Mouse (Mus musculus): ENCODE measurements at regions not wholly inside any gene's neighbourhood (a gene's known extent, or its start where the extent isn't known, plus 50 kb on each side); places are given as distances from the start of the nearest gene placed in this dataset.

- Histone ChIP-seq H3K27me3 (ENCODE audit: insufficient read depth, poor library complexity, severe bottlenecking) (no peaks in the 10 kb centered on the region), H3K36me3 (no peaks in the 10 kb centered on the region), H3K9me3 (no peaks in the 10 kb centered on the region), H3K27ac (no peak overlapping the region), H3K4me3 (no peak overlapping the region), H3K4me1 (no peaks in the 10 kb centered on the region)
- WGBS = 87% methylated on average over 11 of the region's 11 CpGs
- DNase-seq (ENCODE audit: low spot score) = peak; percentile 16
Measured at GRCm38 (mm10) chr1:71811196-71811788, 158.3 kb upstream of the Fn1 start.

GRCm38 (mm10) chr1:71808005-71808404 is 155.0 kb upstream of the Fn1 start:
- Histone ChIP-seq H3K27me3 (ENCODE audit: insufficient read depth, poor library complexity, severe bottlenecking) (no peaks in the 10 kb centered on the region), H3K4me1 (no peaks in the 10 kb centered on the region), H3K36me3 (no peaks in the 10 kb centered on the region), H3K4me3 (no peak overlapping the region), H3K27ac (no peak overlapping the region), H3K9me3 (no peaks in the 10 kb centered on the region)
- 77% methylated on average over 1 of the region's 1 CpGs for WGBS
- no peak for DNase-seq (ENCODE audit: low spot score)

DNA sequence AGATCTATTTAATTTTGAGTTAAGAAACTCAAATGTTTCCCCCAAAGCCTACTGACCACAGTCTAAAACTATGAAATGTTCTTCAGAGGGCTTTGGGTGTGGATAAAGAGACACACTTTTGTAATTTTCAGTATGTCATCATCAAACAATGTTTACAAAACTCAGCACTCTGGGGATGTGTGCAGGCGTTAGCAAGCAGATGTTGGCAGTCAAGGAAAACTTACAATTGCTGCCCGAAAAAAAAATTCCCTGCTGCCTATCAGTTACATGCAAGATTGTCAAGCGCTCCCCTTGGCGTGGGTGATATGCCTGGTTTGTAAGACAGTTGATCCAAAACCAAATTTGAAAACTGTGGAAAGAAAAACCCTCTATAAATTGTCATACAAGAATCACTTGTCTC is 154.6 kb upstream of the Fn1 start:
- no peaks in the 10 kb centered on the region for H3K36me3 ChIP-seq
- H3K4me3 ChIP-seq = no peak overlapping the region
- no peaks in the 10 kb centered on the region for H3K9me3 ChIP-seq
- H3K4me1 ChIP-seq = no peaks in the 10 kb centered on the region
- DNase-seq (ENCODE audit: low spot score) = no peak
- no peak overlapping the region for H3K27ac ChIP-seq
- 43% methylated on average over 4 of the region's 4 CpGs for WGBS
- no peaks in the 10 kb centered on the region for H3K27me3 ChIP-seq (ENCODE audit: insufficient read depth, poor library complexity, severe bottlenecking)

DNA sequence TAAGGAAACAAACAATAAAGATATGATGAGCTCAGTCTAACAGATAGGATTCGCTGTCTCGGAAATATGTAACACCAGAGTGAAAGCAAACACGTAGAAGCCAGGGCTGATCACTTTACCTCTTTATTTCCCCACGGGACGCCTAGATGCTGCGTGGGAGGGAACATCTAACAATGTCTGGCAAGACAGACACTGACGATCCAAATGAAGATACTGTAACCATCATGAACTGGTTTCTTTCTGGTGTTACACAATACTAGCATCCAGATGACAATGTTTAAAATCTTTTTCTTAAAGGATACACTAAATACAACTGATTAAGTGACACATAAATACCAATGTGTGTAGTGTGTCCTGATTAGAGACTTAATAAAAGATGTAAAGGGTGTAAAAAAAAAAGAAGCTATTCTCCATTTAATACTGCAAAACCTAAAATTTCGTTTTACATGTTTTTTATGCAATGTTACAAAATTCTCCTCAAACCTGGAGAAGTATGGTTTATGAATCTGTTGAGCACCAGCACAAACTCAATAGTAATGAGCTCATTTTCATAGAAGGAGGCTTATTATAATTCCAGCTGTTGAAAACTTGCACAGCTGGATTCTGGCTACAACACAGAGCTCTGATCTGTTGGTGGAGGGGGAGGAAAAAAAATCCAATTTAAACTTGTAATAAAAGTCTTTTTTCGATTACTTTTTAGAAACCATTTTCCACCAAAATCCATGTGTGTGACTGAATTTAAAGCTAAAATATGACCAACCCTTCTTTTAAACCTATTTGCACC is 148.5 kb upstream of the Fn1 start:
- WGBS = 81% methylated on average over 9 of the region's 9 CpGs
- no peak overlapping the region for H3K27ac ChIP-seq
- H3K4me3 ChIP-seq = no peak overlapping the region
- H3K27me3 ChIP-seq (ENCODE audit: insufficient read depth, poor library complexity, severe bottlenecking) = no peaks in the 10 kb centered on the region
- H3K36me3 ChIP-seq = no peaks in the 10 kb centered on the region
- 0 out of 2 replicates have a peak, but pooled peaks cover 3% of the 10 kb centered on the region for H3K4me1 ChIP-seq
- H3K9me3 ChIP-seq = no peaks in the 10 kb centered on the region
- DNase-seq (ENCODE audit: low spot score) = no peak

GRCm38 (mm10) chr1:71800581-71800980 is 147.6 kb upstream of the Fn1 start:
- 56% methylated on average over 2 of the region's 2 CpGs for WGBS

DNA sequence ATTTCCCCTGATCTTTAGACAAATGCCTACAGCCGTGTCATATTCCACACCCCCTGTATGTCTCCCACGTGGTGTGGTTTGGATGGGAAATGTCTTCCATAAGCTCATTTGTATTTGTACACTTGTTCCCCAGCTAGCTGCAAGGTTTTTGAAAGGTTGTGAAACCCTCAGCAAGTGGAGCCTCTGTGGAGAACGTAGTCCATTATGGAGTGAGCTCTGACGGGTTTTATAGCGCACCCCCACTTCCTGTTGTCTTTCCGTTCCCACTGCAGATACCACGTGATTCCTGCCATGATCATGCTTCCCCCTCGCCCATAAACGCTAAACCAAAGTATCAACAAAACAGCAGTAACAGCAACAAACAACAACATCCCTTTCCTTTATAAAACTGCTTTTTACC is 145.6 kb upstream of the Fn1 start:
- WGBS = 74% methylated on average over 9 of the region's 9 CpGs
- H3K4me3 ChIP-seq = no peak overlapping the region
- no peak for DNase-seq (ENCODE audit: low spot score)
- no peak overlapping the region for H3K27ac ChIP-seq
- H3K27me3 ChIP-seq (ENCODE audit: insufficient read depth, poor library complexity, severe bottlenecking) = no peaks in the 10 kb centered on the region
- H3K9me3 ChIP-seq = no peaks in the 10 kb centered on the region
- H3K36me3 ChIP-seq = no peaks in the 10 kb centered on the region
- H3K4me1 ChIP-seq = 0 out of 2 replicates have a peak, but pooled peaks cover 3% of the 10 kb centered on the region

More at GRCm38 (mm10) chr1:71800581-71800980, 147.6 kb upstream of the Fn1 start:
- H3K9me3 ChIP-seq = no peaks in the 10 kb centered on the region
- no peaks in the 10 kb centered on the region for H3K27me3 ChIP-seq (ENCODE audit: insufficient read depth, poor library complexity, severe bottlenecking)
- DNase-seq (ENCODE audit: low spot score) = no peak
- H3K4me3 ChIP-seq = no peak overlapping the region
- H3K27ac ChIP-seq = no peak overlapping the region
- H3K36me3 ChIP-seq = no peaks in the 10 kb centered on the region
- H3K4me1 ChIP-seq = 0 out of 2 replicates have a peak, but pooled peaks cover 3% of the 10 kb centered on the region

DNA sequence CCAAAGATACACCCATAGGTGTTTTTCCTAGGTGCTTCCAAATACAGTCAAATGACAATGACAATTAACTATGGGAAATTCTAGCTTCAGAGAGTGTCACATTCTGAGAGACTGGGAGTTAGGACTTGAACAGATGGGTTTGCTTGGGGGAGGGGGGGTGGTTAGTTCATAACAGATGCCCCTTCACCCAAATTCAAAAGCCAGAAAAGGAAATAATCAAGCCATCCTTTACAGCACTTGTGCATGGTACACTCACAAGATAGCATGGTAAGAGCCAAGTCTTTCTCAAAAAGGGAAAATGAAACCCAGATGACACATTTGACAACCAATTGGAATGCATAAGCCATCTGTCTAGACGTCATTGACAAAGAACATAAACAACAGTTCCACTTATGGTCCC is 135.4 kb upstream of the Fn1 start:
- Histone ChIP-seq H3K27me3 (ENCODE audit: insufficient read depth, poor library complexity, severe bottlenecking) (no peaks in the 10 kb centered on the region), H3K27ac (no peak overlapping the region), H3K4me3 (no peak overlapping the region), H3K4me1 (no peaks in the 10 kb centered on the region), H3K9me3 (no peaks in the 10 kb centered on the region), H3K36me3 (no peaks in the 10 kb centered on the region)
- no peak for DNase-seq (ENCODE audit: low spot score)
- 77% methylated on average over 1 of the region's 1 CpGs for WGBS

DNA sequence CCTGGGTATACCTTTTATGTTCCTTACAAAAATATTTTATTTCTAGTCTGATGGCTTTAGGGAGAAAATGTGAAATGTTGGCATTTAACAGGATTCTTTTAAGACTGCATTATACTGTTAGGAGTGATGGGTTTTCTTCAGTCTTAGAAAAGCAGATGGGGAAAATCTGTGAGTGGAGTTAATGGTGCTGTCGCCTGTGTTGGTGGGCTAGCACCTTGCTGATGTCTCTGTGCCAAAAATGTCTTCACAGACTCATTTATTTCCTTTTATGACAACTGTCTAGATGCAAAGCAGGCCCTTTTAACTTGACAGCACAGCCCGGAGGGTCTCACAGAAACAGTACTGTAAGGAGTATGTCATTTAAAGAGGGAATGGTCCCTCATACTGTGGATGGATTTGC is 131.9 kb upstream of the Fn1 start:
- no peaks in the 10 kb centered on the region for H3K4me1 ChIP-seq
- no peaks in the 10 kb centered on the region for H3K9me3 ChIP-seq
- no peak overlapping the region for H3K4me3 ChIP-seq
- H3K27me3 ChIP-seq (ENCODE audit: insufficient read depth, poor library complexity, severe bottlenecking) = no peaks in the 10 kb centered on the region
- WGBS = 80% methylated on average over 2 of the region's 2 CpGs
- H3K36me3 ChIP-seq = no peaks in the 10 kb centered on the region
- no peak overlapping the region for H3K27ac ChIP-seq
- DNase-seq (ENCODE audit: low spot score) = no peak

DNA sequence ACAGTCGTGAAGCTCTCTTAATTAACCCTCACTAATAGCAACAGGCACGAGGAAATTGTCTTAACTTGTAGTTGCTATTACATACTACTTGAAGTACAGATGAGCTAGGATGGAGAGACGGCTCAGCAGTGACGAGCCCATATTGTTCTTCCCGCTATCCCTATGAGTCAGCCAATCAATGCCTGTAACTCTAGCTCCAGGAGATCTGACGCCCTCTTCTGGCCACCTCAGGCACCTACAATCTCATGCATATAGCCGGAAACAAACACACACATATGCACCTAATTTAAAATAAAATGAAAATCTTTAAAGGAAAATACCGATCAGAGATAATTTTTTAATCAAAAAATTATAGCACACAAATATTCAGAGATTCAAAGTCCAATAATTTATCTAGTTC is 125.3 kb upstream of the Fn1 start:
- Histone ChIP-seq H3K4me1 (no peaks in the 10 kb centered on the region), H3K36me3 (no peaks in the 10 kb centered on the region), H3K9me3 (no peaks in the 10 kb centered on the region), H3K4me3 (no peak overlapping the region), H3K27ac (no peak overlapping the region), H3K27me3 (ENCODE audit: insufficient read depth, poor library complexity, severe bottlenecking) (no peaks in the 10 kb centered on the region)
- DNase-seq (ENCODE audit: low spot score) = no peak
- 87% methylated on average over 8 of the region's 8 CpGs for WGBS

- H3K4me1 ChIP-seq = no peaks in the 10 kb centered on the region
- H3K9me3 ChIP-seq = peaks cover 7% of the 10 kb centered on the region; the same call in 1 of the 2 replicates
- no peak overlapping the region for H3K4me3 ChIP-seq
- 78% methylated on average over 19 of the region's 19 CpGs for WGBS
- no peak for DNase-seq (ENCODE audit: low spot score)
- no peak overlapping the region for H3K27ac ChIP-seq
- H3K27me3 ChIP-seq (ENCODE audit: insufficient read depth, poor library complexity, severe bottlenecking) = no peaks in the 10 kb centered on the region
- no peaks in the 10 kb centered on the region for H3K36me3 ChIP-seq
Measured at GRCm38 (mm10) chr1:71775865-71776501, 123.0 kb upstream of the Fn1 start.

GRCm38 (mm10) chr1:71772526-71772925 is 119.5 kb upstream of the Fn1 start:
- 68% methylated on average over 2 of the region's 2 CpGs for WGBS
- no peaks in the 10 kb centered on the region for H3K4me1 ChIP-seq
- DNase-seq (ENCODE audit: low spot score) = no peak
- no peaks in the 10 kb centered on the region for H3K36me3 ChIP-seq
- no peak overlapping the region for H3K4me3 ChIP-seq
- H3K27ac ChIP-seq = no peak overlapping the region
- H3K9me3 ChIP-seq = peaks cover 7% of the 10 kb centered on the region; the same call in 1 of the 2 replicates
- no peaks in the 10 kb centered on the region for H3K27me3 ChIP-seq (ENCODE audit: insufficient read depth, poor library complexity, severe bottlenecking)

DNA sequence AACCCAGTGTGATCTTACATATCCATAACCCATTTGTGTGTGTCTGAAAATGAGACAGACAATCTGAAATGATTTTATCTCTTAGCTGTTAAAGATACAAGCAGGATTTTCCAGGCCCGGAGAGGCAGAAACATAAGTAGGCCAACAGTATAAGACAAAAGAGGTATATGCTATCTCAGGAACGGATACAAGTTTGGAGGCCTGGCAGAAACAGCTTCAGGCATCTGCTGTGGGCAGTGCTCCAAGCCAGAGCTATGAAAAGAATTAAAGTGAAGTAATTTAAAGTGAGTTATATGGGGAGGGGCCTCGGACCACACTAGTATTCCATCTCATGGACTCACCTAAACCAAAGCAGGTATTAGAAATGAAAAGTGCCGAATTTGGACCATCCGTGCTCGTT is 118.8 kb upstream of the Fn1 start:
- Histone ChIP-seq H3K4me3 (no peak overlapping the region), H3K36me3 (no peaks in the 10 kb centered on the region), H3K27me3 (ENCODE audit: insufficient read depth, poor library complexity, severe bottlenecking) (no peaks in the 10 kb centered on the region), H3K9me3 (peaks cover 7% of the 10 kb centered on the region; the same call in 1 of the 2 replicates), H3K4me1 (no peaks in the 10 kb centered on the region), H3K27ac (no peak overlapping the region)
- no peak for DNase-seq (ENCODE audit: low spot score)
- WGBS = 86% methylated on average over 6 of the region's 6 CpGs

GRCm38 (mm10) chr1:71769595-71769994 is 116.6 kb upstream of the Fn1 start:
- no peak overlapping the region for H3K4me3 ChIP-seq
- no peak overlapping the region for H3K27ac ChIP-seq
- no peak for DNase-seq (ENCODE audit: low spot score)
- no peaks in the 10 kb centered on the region for H3K4me1 ChIP-seq
- H3K36me3 ChIP-seq = no peaks in the 10 kb centered on the region
- H3K27me3 ChIP-seq (ENCODE audit: insufficient read depth, poor library complexity, severe bottlenecking) = no peaks in the 10 kb centered on the region
- 61% methylated on average over 2 of the region's 2 CpGs for WGBS
- H3K9me3 ChIP-seq = peaks cover 7% of the 10 kb centered on the region; the same call in 1 of the 2 replicates
